Mouse (Mus musculus) testis, adult 2 months (tissue): ENCODE measurements around the gene Nkain2.

Experiments used
- CTCF ChIP-seq: fragments of 200-500 bp; IDR thresholded peaks from 2 replicates; pipeline ENCODE4 v1.5.1; 2012; ENCODE audit warnings: low read depth, mild to moderate bottlenecking, inconsistent platforms, low read length, moderate library complexity; ENCODE audit not compliant: control insufficient read depth, insufficient read depth, insufficient replicate concordance
- POLR2A ChIP-seq: fragments of 200-500 bp; IDR thresholded peaks from 2 replicates; pipeline ENCODE4 v1.6.1; 2012; ENCODE audit warnings: low read depth, mild to moderate bottlenecking, inconsistent platforms, low read length, moderate library complexity; ENCODE audit not compliant: control insufficient read depth

DNA sequence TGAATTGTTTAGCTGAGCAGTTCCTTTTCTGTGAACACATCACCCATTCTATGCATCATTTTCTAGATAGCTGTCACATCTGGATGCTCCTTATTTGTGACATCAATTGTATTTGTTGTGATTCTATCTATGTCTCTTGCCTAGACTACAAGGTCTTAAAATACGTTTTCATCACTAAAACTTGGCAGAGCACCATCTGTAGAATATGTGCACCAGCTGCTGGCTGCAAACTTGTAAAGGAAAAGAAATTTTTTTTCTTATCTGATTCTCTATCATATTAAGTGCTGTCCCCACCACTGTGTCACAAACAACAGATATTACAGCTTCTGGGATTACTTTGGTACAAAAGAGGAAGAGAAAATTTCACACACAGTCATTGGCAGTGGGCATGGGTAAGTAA, 860.3 kb downstream of the Nkain2 start:
- no peak for TF ChIP-seq POLR2A
- no peak for TF ChIP-seq CTCF
